Mouse (Mus musculus) spleen, adult 2 months (tissue): ENCODE measurements around the gene Pou1f1. TPM values are rescaled to one million over a fixed set of nuclear protein-coding genes. Genes with fewer than 3 reads are reported as not detected.

Source experiments
- DNase-seq, 2 experiments: peaks; one replicate each; pipeline versions ENCODE4 v3.0.0 to v3.0.0-alpha.2; 2012 to 2021; ENCODE audit warnings: low spot score in 2 of 2, low read depth in 1 of 2
- H3K27ac ChIP-seq: fragments of 200-500 bp; 2 replicates; pipeline ENCODE4 v1.5.1; 2012; ENCODE audit warnings: low read length, inconsistent platforms; ENCODE audit not compliant: insufficient read depth
- H3K27me3 ChIP-seq: fragments of 200-500 bp; 2 replicates; pipeline ENCODE4 v1.6.1; 2012; ENCODE audit warnings: mild to moderate bottlenecking, moderate library complexity, low read length, inconsistent platforms; ENCODE audit not compliant: control insufficient read depth, insufficient read depth
- H3K36me3 ChIP-seq: fragments of 200-500 bp; 2 replicates; pipeline ENCODE4 v1.6.1; 2012; ENCODE audit warnings: mild to moderate bottlenecking, low read length, inconsistent platforms; ENCODE audit not compliant: control insufficient read depth, insufficient read depth
- H3K4me1 ChIP-seq: fragments of 200-500 bp; 2 replicates; pipeline ENCODE4 v1.6.1; 2011; ENCODE audit warnings: inconsistent platforms; ENCODE audit not compliant: control insufficient read depth, insufficient read depth, insufficient read length
- H3K4me3 ChIP-seq: fragments of 200-500 bp; 2 replicates; pipeline ENCODE4 v1.5.1; 2011; ENCODE audit warnings: mild to moderate bottlenecking, inconsistent platforms; ENCODE audit not compliant: insufficient read depth, insufficient read length; ENCODE audit errors: extremely low read depth
- CTCF ChIP-seq: fragments of 200-500 bp; IDR thresholded peaks from 2 replicates; pipeline ENCODE4 v1.5.1; 2011; ENCODE audit warnings: mild to moderate bottlenecking, inconsistent platforms; ENCODE audit not compliant: insufficient read depth, insufficient read length, insufficient replicate concordance; ENCODE audit errors: extremely low read depth
- POLR2A ChIP-seq: fragments of 200-500 bp; IDR thresholded peaks from 2 replicates; pipeline ENCODE4 v1.6.1; 2011; ENCODE audit warnings: low read depth, low read length, inconsistent platforms
- WGBS: fragments of 180-500 bp; shearing (Covaris S2); methylation state at CpG from one replicate; pipeline ENCODE4 v1.1.7; 2018; 5-methylcytosine and 5-hydroxymethylcytosine counted together
- polyA plus RNA-seq: library from polyadenylated mRNA; depleted of rRNA; stranded (reverse); fragments of >200 nt; gene quantifications from 2 replicates; pipeline ENCODE4 v1.2.3, GENCODE M21; 2012; rRNA removed

The Pou1f1 gene
- polyA plus RNA-seq, 1 experiment, result not detected

DNA sequence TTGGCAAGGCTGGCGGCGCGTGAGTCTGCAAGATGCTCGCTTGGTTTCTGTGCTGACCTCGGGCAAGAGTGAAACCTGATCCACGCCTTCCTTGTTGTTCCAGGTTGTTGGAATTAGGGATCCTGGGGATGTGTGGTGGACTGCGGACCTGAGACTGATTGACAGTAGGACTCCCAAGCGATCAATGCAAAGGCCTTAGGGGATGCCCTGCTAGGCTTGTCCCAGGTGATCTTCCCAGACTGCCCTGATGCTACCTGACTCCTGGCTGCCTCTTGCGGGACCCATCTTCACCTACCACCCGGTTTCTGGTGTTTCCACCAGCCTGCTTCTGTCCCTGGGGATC is 42.5 kb downstream of the Pou1f1 start:
- no peak for DNase-seq
- H3K36me3 ChIP-seq, result no peaks in the 10 kb centered on the region
- TF ChIP-seq POLR2A (no peak), CTCF (no peak)
- H3K27ac ChIP-seq, result no peak overlapping the region
- H3K4me3 ChIP-seq, result peak overlapping the region; percentile 89
- H3K4me1 ChIP-seq, result peaks cover 7% of the 10 kb centered on the region; the same call in 1 of the 2 replicates
- H3K27me3 ChIP-seq, result no peaks in the 10 kb centered on the region
- 5% methylated on average over 10 of the region's 10 CpGs for WGBS

DNA sequence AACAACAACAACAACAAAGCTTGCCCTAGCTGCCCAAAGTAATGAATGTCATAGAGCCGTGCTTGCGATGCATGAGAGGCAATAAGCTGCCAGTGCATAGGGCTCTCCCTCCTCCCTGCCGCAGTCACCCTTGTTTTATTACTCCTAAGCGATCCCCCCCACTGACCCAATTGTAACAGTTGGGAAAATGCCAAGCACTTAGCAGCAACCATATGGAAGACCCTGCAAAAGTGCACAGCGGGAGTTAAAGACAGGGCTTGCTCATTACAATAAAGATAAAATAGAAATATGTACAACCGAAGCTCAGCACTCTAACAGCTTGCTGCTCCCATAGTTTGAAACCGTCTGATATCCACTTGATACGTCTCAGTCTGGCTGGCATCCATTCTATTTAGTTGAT is 44.0 kb downstream of the Pou1f1 start:
- H3K4me1 ChIP-seq, result peaks cover 7% of the 10 kb centered on the region; the same call in 1 of the 2 replicates
- no peak overlapping the region for H3K27ac ChIP-seq
- no peaks in the 10 kb centered on the region for H3K27me3 ChIP-seq
- H3K4me3 ChIP-seq, result no peak overlapping the region
- no peaks in the 10 kb centered on the region for H3K36me3 ChIP-seq
- TF ChIP-seq CTCF (no peak), POLR2A (no peak)
- DNase-seq, result no peak
- WGBS, result 93% methylated on average over 8 of the region's 8 CpGs

DNA sequence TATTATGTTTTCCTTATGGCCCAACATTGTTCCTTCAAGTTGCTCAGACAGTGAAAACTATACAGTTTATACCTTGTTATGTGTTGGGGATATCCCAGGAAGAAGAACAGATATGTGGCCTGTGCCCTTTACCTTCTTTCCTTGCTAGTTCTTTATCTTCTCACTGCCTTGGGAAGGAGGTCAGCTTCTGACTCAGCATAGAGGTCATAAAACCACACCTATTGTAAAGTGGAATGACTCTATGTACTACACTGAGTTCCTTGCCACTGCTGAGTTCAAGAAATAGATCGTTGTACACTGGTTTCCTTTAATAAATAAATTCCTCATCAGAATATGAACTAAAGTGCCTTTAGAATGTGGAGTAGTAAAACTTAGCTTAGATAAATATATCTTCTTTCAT is 44.6 kb downstream of the Pou1f1 start:
- no peak for DNase-seq

DNA sequence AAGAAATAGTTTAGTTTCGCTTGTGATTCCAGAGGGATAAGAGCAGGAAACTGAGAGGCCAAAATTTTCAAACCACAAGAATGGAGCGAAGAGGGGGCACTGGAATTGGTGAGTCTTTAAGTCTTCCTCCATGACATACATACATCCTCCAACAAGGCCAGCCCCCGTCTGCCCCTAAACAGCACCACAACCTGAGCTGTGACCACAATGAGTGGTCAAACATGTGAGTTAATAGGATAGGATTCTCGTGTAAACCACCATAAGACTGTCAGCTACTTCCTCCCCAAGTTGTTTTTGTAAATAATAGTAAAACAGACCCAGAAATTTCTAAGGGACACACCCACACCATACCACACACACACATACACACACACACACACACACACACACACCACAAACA is 48.5 kb downstream of the Pou1f1 start:
- TF ChIP-seq POLR2A (no peak), CTCF (no peak)
- Histone ChIP-seq H3K36me3 (no peaks in the 10 kb centered on the region), H3K27ac (no peak overlapping the region), H3K27me3 (no peaks in the 10 kb centered on the region), H3K4me1 (no peaks in the 10 kb centered on the region), H3K4me3 (no peak overlapping the region)
- WGBS, result 66% methylated on average over 4 of the region's 4 CpGs
- no peak for DNase-seq

More for the DNA sequence above, 44.6 kb downstream of the Pou1f1 start:
- TF ChIP-seq CTCF, result no peak
- Histone ChIP-seq H3K4me1 (peaks cover 7% of the 10 kb centered on the region; the same call in 1 of the 2 replicates), H3K36me3 (no peaks in the 10 kb centered on the region), H3K27ac (no peak overlapping the region), H3K4me3 (no peak overlapping the region), H3K27me3 (no peaks in the 10 kb centered on the region)
- 85% methylated on average over 1 of the region's 1 CpGs for WGBS

DNA sequence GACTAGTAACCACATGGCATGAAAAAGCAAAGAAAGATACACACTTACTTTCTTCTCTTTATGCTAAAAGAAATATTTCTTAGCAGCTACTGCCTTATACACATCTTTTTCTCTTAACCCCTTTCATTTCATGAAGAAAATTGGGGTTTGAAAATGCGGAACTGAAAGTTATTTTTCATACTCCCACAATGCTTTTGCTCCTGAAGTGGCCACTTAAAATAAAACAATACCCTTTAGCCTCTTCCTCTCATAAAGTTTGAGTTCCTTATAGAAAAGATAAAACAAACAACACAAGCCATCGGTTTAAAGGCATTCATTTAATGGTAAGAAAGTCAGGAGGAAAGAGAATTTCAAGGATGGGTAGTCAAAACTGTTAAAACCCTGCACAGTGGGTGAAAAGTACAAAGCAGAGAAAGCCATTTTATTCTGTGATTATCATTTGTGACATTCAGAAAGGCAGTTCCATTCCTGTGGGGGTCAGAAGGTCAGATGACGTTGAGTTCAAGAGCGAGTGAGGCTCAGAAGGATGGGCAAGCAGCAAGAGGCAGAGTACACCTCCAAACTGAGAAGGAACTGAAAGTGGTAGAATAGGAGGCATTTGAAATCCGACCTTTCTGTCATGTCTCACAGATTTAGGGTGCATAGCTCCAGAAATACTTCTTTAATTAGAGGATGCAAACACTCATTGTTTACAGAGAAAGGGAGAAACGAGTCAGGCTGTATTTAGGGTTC is 57.2 kb downstream of the Pou1f1 start:
- peak overlapping the region; percentile 30; the same call in 1 of the 2 replicates for H3K27ac ChIP-seq
- DNase-seq, result no peak
- H3K4me3 ChIP-seq, result no peak overlapping the region
- TF ChIP-seq CTCF (no peak), POLR2A (no peak)
- no peaks in the 10 kb centered on the region for H3K36me3 ChIP-seq
- WGBS, result 30% methylated on average over 6 of the region's 6 CpGs
- peaks cover 4% of the 10 kb centered on the region; the same call in 1 of the 2 replicates for H3K4me1 ChIP-seq
- no peaks in the 10 kb centered on the region for H3K27me3 ChIP-seq

Other genes with a start within 250 kb of the Pou1f1 start
- gene Chmp2b, start 42.2 kb downstream of the Pou1f1 start, polyA plus RNA-seq, result 6.4 and 10.2 TPM in 2 replicates